Mouse (Mus musculus): ENCODE results near the gene Gm3147.
"Not testable (repeated sequence)": the region's sequence is repeated elsewhere in the genome, so short reads cannot be mapped to it uniquely, and the experiment has no call there.

The Gm3147 gene

GRCm38 (mm10) chr5:94616242-94616641, at the start of gene Gm3147:
TSS of gene Gm3147 (minus strand) at chr5:94616342.
- not testable (repeated sequence) for DNase-seq

DNA sequence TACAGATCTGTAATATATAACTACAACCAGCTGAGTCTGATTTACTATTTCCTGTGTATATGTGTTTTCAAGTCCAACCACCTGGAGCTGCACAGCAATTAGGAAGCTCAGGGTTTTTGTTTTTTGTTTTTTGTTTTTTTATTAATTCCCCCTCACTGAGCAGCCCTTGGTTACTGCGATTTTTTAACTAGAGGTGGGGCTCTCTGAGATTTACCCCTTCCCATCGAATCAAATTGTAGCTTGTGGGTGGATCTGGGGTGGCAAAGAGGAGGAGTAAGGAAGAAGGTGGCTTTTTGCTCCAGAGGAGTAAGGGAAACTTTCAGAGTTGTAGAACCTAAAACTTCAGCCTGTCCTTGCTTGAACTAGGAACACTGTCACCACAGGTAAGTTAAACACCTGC, 31.9 kb upstream of the Gm3147 start, which contains the start of gene Gm6205:
Gm6205 (plus strand) TSS at position 301 of the 400 bp plus-strand sequence.
- not testable (repeated sequence) for DNase-seq

DNA sequence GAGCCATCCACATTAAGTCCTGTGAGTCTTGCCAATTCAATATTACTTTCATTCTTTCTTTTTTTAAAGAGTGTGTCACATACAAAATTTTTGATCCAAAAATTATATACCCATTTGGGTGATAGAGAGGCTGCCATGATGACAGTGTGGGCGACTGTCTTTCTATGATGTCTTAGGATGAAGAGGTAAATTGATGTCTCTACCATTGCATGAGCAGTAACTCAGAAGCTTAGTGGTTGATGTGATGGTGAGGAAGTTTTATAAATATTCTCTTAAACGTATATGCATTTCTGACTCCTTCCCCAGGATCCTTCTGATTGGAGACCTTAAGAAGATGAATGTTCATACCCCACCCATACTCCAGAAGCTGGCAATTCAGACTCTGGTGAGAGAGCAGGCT, 7.5 kb upstream of the Gm3147 start, which contains the start of gene Gm6509:
Gm6509 (plus strand) TSS at position 301 of the 400 bp plus-strand sequence.
- DNase-seq: not testable (repeated sequence)

Data from cerebellum, adult 9-11 months (tissue).